Mouse (Mus musculus) ES-Bruce4 (cell line): Measurements from ENCODE around the gene Qpct. TPM values are rescaled to one million over a fixed set of nuclear protein-coding genes. Genes with fewer than 3 reads are reported as not detected.

Experiments used
- H3K27ac ChIP-seq: 2 replicates; pipeline ENCODE4 v1.5.1; 2012; ENCODE audit warnings: low read length, inconsistent platforms; ENCODE audit not compliant: insufficient read depth
- H3K27me3 ChIP-seq: 2 replicates; pipeline ENCODE4 v1.6.1; 2012; ENCODE audit warnings: mild to moderate bottlenecking, low read length, inconsistent platforms; ENCODE audit not compliant: control insufficient read depth, poor library complexity, insufficient read depth, severe bottlenecking
- H3K36me3 ChIP-seq: 2 replicates; pipeline ENCODE4 v1.6.1; 2012; ENCODE audit warnings: inconsistent platforms, mild to moderate bottlenecking, low read length, moderate library complexity; ENCODE audit not compliant: control insufficient read depth, poor library complexity, insufficient read depth, severe bottlenecking
- H3K4me1 ChIP-seq: one replicate; pipeline ENCODE4 v1.8.1; 2011; ENCODE audit warnings: low read length; ENCODE audit not compliant: control insufficient read depth, insufficient read depth
- H3K4me3 ChIP-seq: 2 replicates; pipeline ENCODE4 v1.5.1; 2011; ENCODE audit warnings: low read depth, mild to moderate bottlenecking, low read length
- H3K9ac ChIP-seq: 2 replicates; pipeline ENCODE4 v1.6.1; 2012; ENCODE audit warnings: low read depth, mild to moderate bottlenecking, inconsistent platforms; ENCODE audit not compliant: poor library complexity, severe bottlenecking
- H3K9me3 ChIP-seq: replicated peaks from 2 replicates; pipeline ENCODE4 v1.6.1; 2012; ENCODE audit warnings: mild to moderate bottlenecking, low read length, inconsistent platforms; ENCODE audit not compliant: control insufficient read depth, poor library complexity, insufficient read depth, severe bottlenecking
- CTCF ChIP-seq: IDR thresholded peaks from one replicate; pipeline ENCODE4 v1.8.1; 2011; ENCODE audit warnings: low read depth, low read length
- EP300 ChIP-seq: IDR thresholded peaks from 2 replicates; pipeline ENCODE4 v1.6.1; 2011; ENCODE audit warnings: low read depth, low read length; ENCODE audit not compliant: insufficient read depth
- POLR2A ChIP-seq: IDR thresholded peaks from one replicate; pipeline ENCODE4 v1.8.1; 2011; ENCODE audit warnings: low read length; ENCODE audit not compliant: insufficient read depth
- polyA plus RNA-seq: library from polyadenylated mRNA; stranded (reverse); fragments of >200 nt; gene quantifications from 2 replicates; pipeline ENCODE4 v1.2.4, GENCODE M21; 2011; ENCODE audit warnings: low read depth; ENCODE audit not compliant: missing spikeins, insufficient read depth, insufficient read length

Qpct gene
- polyA plus RNA-seq, 1 experiment: 3.0 TPM

DNA sequence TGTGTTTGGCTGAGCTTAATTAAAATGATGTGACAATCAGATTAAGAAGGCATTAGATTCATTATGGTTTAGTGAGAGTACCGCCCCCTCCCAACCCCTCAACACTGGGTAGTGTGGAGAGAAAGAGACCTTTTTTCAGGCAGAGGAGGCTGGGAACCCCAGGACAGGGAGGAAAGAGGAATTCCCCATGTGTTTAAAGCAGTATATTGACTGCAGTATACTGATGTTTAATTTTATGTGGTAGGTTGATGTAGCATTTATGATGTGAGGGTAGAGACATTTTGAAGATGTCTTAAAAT is 26.1 kb downstream of the Qpct start:
- no peaks in the 10 kb centered on the region for H3K4me1 ChIP-seq
- no peak for TF ChIP-seq CTCF
- no peak for TF ChIP-seq EP300
- TF ChIP-seq POLR2A: no peak
- no peak overlapping the region for H3K9ac ChIP-seq
- no peaks in the 10 kb centered on the region for H3K9me3 ChIP-seq
- no peaks in the 10 kb centered on the region for H3K27me3 ChIP-seq
- no peaks in the 10 kb centered on the region for H3K36me3 ChIP-seq
- H3K27ac ChIP-seq: no peak overlapping the region
- no peak overlapping the region for H3K4me3 ChIP-seq

DNA sequence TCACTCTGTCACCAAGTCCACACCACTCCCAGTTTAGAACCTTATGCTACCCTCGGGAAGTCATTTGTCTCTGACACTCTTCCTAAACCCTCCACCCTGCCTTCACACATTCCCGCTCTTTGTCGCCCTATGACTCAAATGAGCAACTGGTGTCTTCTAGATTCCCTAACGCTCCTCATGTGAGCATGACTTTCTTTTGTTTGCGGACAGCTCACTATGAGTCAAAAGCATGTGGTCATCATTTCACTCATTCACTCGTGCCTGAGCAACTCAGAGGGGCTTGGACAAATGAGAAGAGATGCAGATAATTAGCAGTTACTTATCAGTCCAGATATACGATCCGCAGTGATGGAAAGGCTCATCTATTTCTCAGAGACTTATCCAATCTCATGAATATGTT is 26.5 kb downstream of the Qpct start:
- H3K9me3 ChIP-seq: no peaks in the 10 kb centered on the region
- H3K36me3 ChIP-seq: no peaks in the 10 kb centered on the region
- H3K4me3 ChIP-seq: no peak overlapping the region
- no peak overlapping the region for H3K27ac ChIP-seq
- no peaks in the 10 kb centered on the region for H3K4me1 ChIP-seq
- no peaks in the 10 kb centered on the region for H3K27me3 ChIP-seq
- TF ChIP-seq EP300: no peak
- no peak for TF ChIP-seq POLR2A
- no peak for TF ChIP-seq CTCF
- no peak overlapping the region for H3K9ac ChIP-seq

DNA sequence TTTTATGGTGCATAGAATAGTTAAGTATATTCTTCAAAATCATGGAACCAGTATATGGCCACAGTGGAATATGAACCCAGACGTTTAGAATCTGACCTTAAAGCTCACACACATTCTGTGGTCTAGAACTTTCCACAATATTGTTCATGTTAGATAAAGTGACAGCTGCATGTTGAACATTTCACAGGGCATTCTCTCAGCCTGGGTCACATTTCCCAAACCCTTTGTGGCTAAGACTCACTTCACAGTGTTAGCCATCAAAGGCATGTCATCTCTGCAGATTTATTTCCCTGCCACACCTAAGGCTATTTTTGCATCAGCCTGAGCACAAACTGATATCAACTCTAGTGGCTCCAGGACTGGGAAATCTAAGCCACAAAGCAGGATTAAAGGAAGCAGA is 40.0 kb downstream of the Qpct start:
- H3K27me3 ChIP-seq: no peaks in the 10 kb centered on the region
- H3K36me3 ChIP-seq: no peaks in the 10 kb centered on the region
- H3K9me3 ChIP-seq: no peaks in the 10 kb centered on the region
- H3K4me1 ChIP-seq: no peaks in the 10 kb centered on the region
- TF ChIP-seq POLR2A (no peak), EP300 (no peak), CTCF (no peak)
- H3K4me3 ChIP-seq: no peak overlapping the region
- H3K9ac ChIP-seq: no peak overlapping the region
- no peak overlapping the region for H3K27ac ChIP-seq

DNA sequence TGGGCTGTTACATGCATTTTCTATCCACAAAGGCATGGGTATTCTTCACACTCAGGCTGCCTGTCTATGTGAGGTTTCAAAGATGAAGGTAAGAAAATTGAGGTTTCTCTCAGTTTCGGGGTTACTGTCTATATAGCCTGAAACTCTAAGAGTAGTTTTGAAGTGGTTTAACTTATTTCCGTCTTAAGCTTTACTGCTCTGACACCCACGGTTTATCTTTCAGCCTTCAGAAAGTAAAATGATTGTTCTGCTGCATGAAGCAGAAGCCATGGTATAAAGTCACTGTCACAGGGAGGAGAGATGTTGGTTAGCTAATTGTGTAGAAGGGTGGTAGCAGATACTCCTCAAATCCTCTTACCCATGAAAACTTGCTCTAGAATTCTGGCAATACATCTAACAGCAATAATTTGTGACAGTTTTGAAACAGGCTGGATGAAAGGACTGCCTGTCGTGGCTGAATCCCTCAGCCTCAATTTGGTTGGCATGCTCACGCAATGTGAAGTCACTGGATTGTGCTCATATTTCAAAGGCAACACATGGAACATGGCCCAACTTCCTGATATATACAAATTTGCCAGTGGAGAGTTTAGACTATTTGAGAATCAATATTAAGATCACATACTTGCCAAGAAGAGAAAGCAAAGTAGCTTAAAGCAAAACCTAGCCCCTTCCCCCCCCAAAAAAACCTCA is 41.7 kb downstream of the Qpct start:
- no peak overlapping the region for H3K9ac ChIP-seq
- H3K27ac ChIP-seq: no peak overlapping the region
- no peaks in the 10 kb centered on the region for H3K9me3 ChIP-seq
- no peak overlapping the region for H3K4me3 ChIP-seq
- H3K27me3 ChIP-seq: no peaks in the 10 kb centered on the region
- no peak for TF ChIP-seq EP300
- no peak for TF ChIP-seq POLR2A
- H3K4me1 ChIP-seq: no peaks in the 10 kb centered on the region
- H3K36me3 ChIP-seq: no peaks in the 10 kb centered on the region

DNA sequence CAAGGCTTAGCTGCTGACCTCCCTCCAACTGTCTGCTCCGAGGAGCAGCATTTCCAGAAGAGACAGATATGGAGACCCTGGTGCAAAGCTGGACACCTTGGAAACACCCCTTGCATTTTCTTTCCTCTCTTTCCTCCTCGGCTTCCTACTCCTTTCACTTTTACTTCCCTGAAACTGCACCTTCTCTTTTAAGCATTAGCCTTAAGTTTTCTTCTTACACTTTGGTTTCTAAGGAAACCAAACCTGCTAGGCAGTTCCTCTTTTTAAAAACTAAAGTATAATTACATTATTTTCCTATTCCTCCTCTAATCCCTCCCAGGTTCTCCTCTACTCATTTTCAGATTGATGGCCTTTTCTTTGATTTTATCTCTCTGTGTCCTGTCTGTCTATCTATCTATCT is 43.9 kb downstream of the Qpct start:
- Histone ChIP-seq H3K9me3 (no peaks in the 10 kb centered on the region), H3K4me1 (no peaks in the 10 kb centered on the region), H3K27me3 (no peaks in the 10 kb centered on the region), H3K9ac (no peak overlapping the region), H3K36me3 (no peaks in the 10 kb centered on the region), H3K4me3 (no peak overlapping the region), H3K27ac (no peak overlapping the region)
- TF ChIP-seq CTCF: no peak
- no peak for TF ChIP-seq POLR2A
- no peak for TF ChIP-seq EP300

DNA sequence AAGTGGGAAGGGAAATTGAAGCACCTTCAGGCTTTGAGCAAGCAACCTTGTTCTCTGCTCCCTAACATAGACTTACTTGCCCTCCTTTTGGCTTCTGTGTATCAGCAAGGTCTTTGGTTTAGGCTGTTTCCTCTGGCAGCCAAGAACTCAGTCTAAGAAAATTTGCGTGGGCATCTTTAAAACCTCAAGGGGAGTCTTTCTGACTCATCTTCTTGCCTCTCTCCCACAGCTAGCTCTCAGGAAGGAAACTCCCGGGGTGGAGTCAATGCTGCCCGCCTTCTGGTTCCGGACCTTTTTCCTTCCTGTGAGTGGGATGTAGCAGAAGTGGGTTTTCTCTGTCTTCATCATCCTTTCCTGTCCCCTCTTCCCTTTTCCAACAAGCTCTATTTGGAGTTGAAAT is 48.2 kb downstream of the Qpct start:
- H3K27ac ChIP-seq: no peak overlapping the region
- TF ChIP-seq CTCF (no peak), POLR2A (no peak), EP300 (no peak)
- no peaks in the 10 kb centered on the region for H3K27me3 ChIP-seq

More for the DNA sequence above, 48.2 kb downstream of the Qpct start:
- Histone ChIP-seq H3K9me3 (no peaks in the 10 kb centered on the region), H3K4me1 (no peaks in the 10 kb centered on the region), H3K4me3 (no peak overlapping the region), H3K36me3 (no peaks in the 10 kb centered on the region), H3K9ac (no peak overlapping the region)
